Mouse (Mus musculus) testis, postnatal 10 days (tissue): ENCODE results near the gene Cth.
"Not testable (repeated sequence)": the region's sequence is repeated elsewhere in the genome, so short reads cannot be mapped to it uniquely, and the experiment has no call there.

Experiments used
- DNase-seq: peaks from one replicate; pipeline ENCODE4 v3.0.0; 2021; ENCODE audit warnings: low spot score

Cth gene

DNA sequence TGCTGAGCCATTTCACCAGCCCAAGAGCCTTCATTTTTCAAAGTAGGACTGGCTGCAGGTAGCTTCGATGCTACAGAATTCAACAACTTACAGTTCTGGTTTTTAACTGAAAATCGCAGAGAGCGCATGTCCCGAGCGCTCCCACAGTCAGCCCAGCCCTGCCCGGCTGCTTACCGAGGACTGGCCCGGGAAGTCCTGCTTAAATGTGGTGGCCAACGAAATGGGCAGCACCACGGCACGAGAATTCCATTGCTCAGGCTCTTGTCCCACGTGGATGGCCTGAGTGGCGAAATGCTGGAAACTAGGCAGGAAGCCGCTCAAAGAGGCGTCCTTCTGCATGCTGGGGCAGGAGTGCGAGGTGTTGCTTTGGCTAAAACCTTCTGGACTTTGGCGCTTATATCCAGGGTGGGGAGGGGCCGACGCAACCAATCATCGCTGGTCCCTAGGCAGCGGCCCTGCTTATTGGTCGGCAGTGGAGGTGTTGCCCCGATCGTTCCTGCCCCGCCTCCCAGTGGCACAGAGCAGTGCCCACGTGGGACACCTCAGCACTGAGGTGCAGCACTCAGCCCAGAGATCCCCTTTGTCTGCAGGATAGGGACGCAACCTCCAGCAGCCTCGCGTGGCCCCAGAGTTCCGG lies at the start of gene Cth:
Gene Cth (minus strand): TSS at position 386 of the 637 bp plus-strand sequence.
- DNase-seq, result peak; percentile 87

DNA sequence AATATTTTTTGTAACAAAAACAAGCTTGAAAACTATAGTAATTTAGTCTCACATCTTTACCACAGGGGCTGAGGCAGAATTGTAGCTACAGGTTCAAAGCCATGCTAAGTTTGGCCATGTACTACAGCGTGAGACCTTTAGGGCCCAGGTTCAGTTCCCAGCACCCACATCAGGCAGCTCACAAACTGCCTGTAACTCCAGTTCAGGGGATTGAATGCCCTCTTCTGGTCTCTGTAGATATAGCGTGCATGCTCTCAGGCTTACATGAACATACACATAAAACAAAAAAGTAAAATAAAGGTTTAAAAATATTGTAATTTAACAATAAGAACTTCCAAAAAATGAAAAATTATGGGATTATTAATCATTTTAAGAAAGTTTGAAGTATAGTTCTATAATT lies 48.4 kb upstream of the Cth start:
- no peak for DNase-seq

DNA sequence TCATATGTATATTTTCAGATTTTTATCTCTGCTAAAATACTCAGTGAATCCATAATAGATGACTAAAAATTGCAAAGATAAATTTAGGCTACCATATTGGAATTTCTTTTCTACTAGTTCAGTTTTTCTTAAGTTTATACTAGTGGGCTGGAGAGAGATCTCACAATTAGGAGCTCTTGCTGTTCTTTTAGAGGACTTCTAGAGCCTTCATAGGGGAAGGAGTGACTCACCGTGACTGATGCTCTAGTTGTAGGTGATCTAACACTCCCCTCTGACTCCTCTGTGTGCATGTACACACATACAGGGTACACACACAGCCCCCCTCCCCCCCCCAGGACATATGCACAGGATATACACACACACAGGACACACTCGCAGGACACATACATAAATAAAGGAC lies 46.3 kb upstream of the Cth start:
- DNase-seq, result no peak

GRCm38 (mm10) chr3:157957320-157957719 lies 32.4 kb upstream of the Cth start:
- no peak for DNase-seq

- no peak for DNase-seq
Observed at GRCm38 (mm10) chr3:157956201-157956600, 31.3 kb upstream of the Cth start.

- no peak for DNase-seq
Observed at GRCm38 (mm10) chr3:157955466-157955865, 30.6 kb upstream of the Cth start.

DNA sequence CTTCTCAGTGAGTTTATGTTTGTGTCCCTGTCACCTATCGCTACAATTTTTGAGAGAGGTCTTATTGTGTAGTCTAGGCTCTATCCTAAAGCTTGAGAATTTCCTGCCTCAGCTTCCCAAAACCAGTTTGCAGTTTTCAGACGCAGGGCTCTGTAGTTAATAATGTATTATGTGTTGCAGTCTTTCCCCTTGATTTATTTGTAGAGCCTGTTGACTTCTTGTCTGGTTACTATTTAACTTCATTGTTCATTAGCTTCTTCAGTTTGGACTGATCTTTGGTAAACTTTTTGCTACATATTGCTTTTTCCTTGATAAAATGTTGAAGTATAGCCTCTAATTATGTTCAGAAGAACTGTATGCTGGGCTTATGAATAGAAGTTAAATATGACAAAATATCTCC lies 27.8 kb upstream of the Cth start:
- no peak for DNase-seq

- peak; percentile 65 for DNase-seq
Observed at GRCm38 (mm10) chr3:157947383-157948280, 22.8 kb upstream of the Cth start.

DNA sequence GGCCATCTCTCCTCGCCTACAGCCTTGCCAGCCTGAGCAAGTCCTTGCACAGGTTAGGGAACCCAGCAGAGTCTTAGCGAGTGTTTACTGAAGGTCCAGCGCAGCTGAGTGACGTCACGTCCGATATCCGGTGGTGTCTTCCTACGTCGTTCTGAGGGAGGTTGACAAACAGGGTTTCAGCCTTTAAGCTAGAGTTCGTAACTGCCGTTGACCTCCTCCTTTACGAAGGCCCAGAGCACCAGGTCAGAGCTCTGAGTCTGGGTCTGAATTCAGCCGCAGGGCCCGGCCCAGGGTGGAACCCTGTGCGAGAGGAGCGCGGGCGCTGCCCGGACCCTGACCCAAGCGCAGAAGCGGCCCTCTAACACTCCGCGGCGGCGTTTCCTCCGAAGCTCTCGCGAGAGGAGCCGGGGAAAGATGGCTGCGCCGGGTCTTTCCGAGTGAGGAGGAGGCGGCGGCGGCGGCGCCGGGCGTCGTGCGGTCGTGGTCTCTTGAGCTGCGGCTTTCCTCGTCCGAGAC lies 22.0 kb upstream of the Cth start, which contains the start of gene Ankrd13c:
Gene Ankrd13c (plus strand): TSS at position 397 of the 516 bp plus-strand sequence.
- peak; percentile 93 for DNase-seq

- no peak for DNase-seq
Observed at GRCm38 (mm10) chr3:157938585-157938984, 13.7 kb upstream of the Cth start.

DNA sequence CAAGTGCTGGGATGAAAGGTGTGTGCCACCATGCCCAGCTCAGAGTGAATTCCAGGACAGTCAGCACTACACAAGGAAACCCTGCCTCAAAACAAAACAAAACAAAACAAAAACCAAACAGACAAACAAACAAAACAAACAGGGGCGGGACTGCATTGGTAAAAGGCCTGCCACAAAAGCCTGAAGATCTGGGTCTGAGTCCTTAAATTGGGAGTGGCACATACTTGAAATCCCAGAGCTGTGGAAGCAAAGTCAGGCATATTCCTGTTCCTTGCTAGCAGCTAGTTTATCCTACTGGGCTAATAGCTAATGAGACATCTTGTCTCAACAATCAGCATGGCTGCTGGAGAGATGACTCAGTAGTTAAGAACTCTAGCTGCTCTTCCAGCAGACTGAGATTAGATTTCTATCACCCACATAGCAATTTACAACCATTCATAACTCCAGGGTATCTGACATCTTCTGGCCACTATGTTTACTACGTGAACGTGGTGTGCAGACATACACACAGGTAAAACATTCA lies 9.5 kb upstream of the Cth start:
- no peak for DNase-seq

GRCm38 (mm10) chr3:157933223-157933622 lies 8.3 kb upstream of the Cth start:
- DNase-seq, result not testable (repeated sequence)

- DNase-seq, result no peak
Observed at GRCm38 (mm10) chr3:157932074-157932473, 7.2 kb upstream of the Cth start.

GRCm38 (mm10) chr3:157931592-157931991 lies 6.7 kb upstream of the Cth start:
- no peak for DNase-seq

GRCm38 (mm10) chr3:157929417-157929816 lies 4.5 kb upstream of the Cth start:
- no peak for DNase-seq

DNA sequence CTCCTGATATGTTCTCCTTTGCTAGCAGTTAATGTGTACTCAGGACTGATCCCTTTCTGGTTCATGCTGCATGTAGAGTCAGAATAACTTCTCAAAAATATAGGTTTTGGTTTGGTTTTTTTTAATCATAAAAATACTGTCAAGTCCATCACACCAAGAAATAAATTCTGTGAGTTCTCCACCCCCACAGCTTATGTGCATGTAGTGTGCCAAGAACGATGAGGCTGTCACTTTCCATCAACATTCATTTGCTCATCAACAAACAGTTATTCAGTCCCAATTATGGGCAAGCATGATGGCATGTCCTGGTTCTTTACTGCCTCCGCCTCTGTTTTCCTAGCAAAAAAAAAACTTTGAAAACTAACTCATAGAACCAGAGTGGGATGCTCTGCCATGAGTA lies 3.9 kb upstream of the Cth start:
- DNase-seq, result no peak

- no peak for DNase-seq
Observed at GRCm38 (mm10) chr3:157926761-157927160, 1.9 kb upstream of the Cth start.

GRCm38 (mm10) chr3:157925706-157926510 lies 1.0 kb upstream of the Cth start:
- no peak for DNase-seq

DNA sequence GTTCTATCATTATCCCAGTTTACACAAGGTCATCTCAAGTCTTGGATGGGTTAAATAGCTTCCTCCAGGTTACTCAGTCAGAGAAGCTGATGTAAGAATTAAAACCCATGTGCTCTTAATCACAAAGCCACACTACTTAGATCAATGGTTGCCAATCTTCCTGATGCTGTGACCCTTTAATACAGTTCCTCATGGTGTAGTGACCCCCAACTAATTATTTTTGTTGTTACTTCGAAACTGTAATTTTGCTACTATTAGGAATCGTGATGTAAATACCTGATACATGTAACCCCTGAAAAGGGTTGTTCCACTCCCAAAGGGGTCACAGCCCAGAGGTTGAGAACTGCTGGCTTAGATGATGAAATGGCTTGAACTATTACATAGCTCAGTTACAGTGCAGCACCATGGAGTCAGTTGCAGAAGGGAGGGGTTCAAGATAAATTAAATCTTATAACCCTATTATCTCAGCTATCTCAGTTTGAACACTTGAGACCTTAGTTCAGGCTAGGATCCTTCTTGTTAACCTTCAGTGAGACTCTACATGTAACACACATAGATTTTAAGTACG lies 1.5 kb downstream of the Cth start:
- no peak for DNase-seq

DNA sequence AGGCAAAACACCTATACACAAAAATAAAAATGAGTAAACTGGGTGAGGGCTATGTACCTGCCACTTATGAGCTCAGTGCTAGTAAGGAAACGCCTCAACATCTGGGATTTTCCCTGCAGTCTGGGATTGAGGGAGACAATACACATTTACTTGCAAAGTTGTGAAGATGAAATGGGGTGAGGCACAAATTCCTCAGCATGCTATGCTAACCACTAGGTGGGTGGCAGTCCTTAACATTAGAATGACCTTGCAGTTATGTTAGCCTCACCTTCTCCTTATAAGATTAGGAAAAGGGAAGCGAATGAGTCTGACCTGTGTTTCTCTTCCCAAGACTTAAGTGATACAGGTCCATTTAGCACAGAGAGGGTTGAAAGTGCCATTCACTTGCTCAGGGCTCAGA lies 3.5 kb downstream of the Cth start:
- no peak for DNase-seq

DNA sequence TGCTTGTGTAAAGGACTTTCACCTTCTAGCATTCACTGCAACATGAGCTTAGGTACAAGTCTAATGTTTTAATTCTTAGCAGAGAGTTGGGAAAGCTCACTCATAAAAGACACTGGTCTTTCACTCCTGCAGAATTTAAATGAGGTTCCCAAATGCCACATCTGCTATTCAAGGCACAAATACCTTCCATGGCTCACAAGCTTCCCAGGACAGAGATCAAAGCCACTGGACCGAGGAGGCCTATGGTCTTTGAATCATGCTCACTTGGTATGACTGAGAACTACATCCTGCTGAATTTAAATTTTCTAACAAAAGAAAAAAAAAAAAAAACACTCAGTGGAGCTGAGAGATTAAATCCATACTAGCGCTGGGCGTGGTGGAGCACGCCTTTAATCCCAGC lies 8.5 kb downstream of the Cth start:
- no peak for DNase-seq

DNA sequence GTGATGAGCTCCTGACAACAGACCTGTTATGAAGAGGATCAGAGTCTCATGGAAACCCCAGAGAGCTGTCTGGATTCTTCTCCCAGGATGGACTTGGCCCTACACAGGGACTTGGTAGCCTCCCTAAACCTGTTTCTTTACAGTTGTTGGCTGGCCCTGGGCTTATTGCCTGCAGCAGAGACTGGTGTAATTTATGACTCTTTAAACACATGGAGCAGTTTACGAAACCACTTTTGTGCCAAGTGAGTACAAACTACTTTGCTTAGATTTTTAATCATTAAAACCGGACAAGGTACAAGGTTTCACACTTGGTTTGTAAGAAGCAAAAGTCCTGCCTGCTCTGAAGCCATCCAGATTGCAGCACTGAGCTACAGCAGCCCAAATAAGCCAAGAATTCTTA lies 12.7 kb downstream of the Cth start:
- no peak for DNase-seq
